Mouse (Mus musculus): ENCODE measurements around the gene Madcam1. TPM values are rescaled to one million over a fixed set of nuclear protein-coding genes. Genes with fewer than 3 reads are reported as not detected.

The Madcam1 gene
- total and polyA plus RNA-seq, 3 experiments, result 61.9 to 171 (median 110) TPM

DNA sequence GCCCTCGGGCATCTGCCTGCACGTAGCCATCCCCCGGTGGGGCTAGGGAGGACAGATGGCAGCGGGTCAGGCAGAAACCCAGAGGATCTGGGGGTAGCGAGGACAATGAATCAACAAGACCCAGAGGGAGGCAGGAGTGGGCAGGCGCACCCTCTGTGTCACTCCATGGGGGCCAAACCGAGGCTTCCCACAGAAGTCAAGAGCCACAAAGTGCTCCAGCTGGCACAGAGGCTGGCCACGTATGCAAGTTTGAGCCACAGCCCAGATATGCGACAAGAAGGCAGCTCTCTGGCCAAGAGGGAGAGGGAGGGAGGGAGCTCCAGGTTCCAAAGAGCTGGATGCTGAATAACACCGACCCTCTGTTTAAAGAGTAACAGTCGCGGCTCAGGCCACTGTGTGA lies 40.4 kb upstream of the Madcam1 start:
- H3K36me3 ChIP-seq (replicated peaks in 1 of 2; ENCODE audit: control insufficient read depth in 1 of 2, insufficient read depth in 1 of 2, low read length in 1 of 2), result no peaks in the 10 kb centered on the region
- H3K9ac ChIP-seq (ENCODE audit: insufficient read depth, low read depth), result no peak overlapping the region
- H3K27me3 ChIP-seq (replicated peaks), result peaks cover 96% of the 10 kb centered on the region
- no peak overlapping the region for H3K4me2 ChIP-seq (ENCODE audit: insufficient read depth, low read depth, poor library complexity, severe bottlenecking)
- no peak for TF ChIP-seq MEF2A (IDR thresholded peaks at IDR 0.05; ENCODE audit: borderline replicate concordance, low read depth, low read length)
- in situ Hi-C loops (cut with MboI; ENCODE audit: low pct_ligation_motif_present, low pct_unique_long_range_greater_than_20kb, low sequenced_read_pairs) (no loop called here), dilution Hi-C loops (cut with MboI; ENCODE audit: extremely low pct_ligation_motif_present, extremely low pct_unique_long_range_greater_than_20kb, low sequenced_read_pairs) (no loop called here)
- no peak overlapping the region for H3K27ac ChIP-seq (ENCODE audit: insufficient read depth, low read depth)
- no peaks in the 10 kb centered on the region for H3K79me2 ChIP-seq (replicated peaks; ENCODE audit: control insufficient read depth, extremely low read depth, insufficient read depth, poor library complexity, severe bottlenecking)
- no peak for DNase-seq (ENCODE audit: extremely low read depth)
- no peaks in the 10 kb centered on the region for H3K4me1 ChIP-seq (ENCODE audit: control insufficient read depth in 1 of 2, insufficient read depth in 2 of 2)
- H3K9me3 ChIP-seq (replicated peaks; ENCODE audit: low read length), result no peaks in the 10 kb centered on the region
- no peak overlapping the region for H3K4me3 ChIP-seq (replicated peaks in 1 of 3; ENCODE audit: low read depth in 2 of 3, low read length in 2 of 3, poor library complexity in 1 of 3)

DNA sequence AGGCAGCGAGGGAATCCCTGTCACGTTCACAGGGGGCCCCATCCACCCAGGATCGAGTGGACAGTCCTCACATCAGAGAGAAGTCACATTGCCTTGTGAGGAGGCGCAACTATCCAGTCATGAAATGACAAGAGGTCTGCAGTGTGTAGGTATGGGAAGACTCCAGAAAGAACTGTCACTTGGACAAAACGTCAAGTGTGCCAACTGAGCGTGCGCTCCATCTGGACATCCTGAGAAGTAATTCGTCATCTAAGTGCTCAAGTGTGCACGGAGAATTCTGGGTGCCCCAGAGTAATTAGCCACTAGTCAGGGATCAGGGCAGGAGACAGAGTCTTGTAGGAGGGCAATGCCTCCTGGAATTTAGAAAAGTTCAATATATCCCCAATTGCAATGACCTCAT lies 39.0 kb upstream of the Madcam1 start:
- Histone ChIP-seq H3K36me3 (replicated peaks in 1 of 2; ENCODE audit: control insufficient read depth in 1 of 2, insufficient read depth in 1 of 2, low read length in 1 of 2) (no peaks in the 10 kb centered on the region), H3K9me3 (replicated peaks; ENCODE audit: low read length) (peaks cover 4% of the 10 kb centered on the region), H3K4me2 (ENCODE audit: insufficient read depth, low read depth, poor library complexity, severe bottlenecking) (no peak overlapping the region), H3K79me2 (replicated peaks; ENCODE audit: control insufficient read depth, extremely low read depth, insufficient read depth, poor library complexity, severe bottlenecking) (no peaks in the 10 kb centered on the region), H3K4me1 (ENCODE audit: control insufficient read depth in 1 of 2, insufficient read depth in 2 of 2) (no peaks in the 10 kb centered on the region), H3K27ac (ENCODE audit: insufficient read depth, low read depth) (no peak overlapping the region), H3K9ac (ENCODE audit: insufficient read depth, low read depth) (no peak overlapping the region), H3K4me3 (replicated peaks in 1 of 3; ENCODE audit: low read depth in 2 of 3, low read length in 2 of 3, poor library complexity in 1 of 3) (no peak overlapping the region), H3K27me3 (replicated peaks) (peaks cover 96% of the 10 kb centered on the region)
- in situ Hi-C loops (cut with MboI; ENCODE audit: low pct_ligation_motif_present, low pct_unique_long_range_greater_than_20kb, low sequenced_read_pairs), result no loop called here
- dilution Hi-C loops (cut with MboI; ENCODE audit: extremely low pct_ligation_motif_present, extremely low pct_unique_long_range_greater_than_20kb, low sequenced_read_pairs), result no loop called here
- TF ChIP-seq ZNF384 (IDR thresholded peaks at IDR 0.05; ENCODE audit: low read depth, low read length) (no peak), MEF2A (IDR thresholded peaks at IDR 0.05; ENCODE audit: borderline replicate concordance, low read depth, low read length) (no peak), ZC3H11A (IDR thresholded peaks at IDR 0.05; ENCODE audit: low read depth, low read length) (no peak), ZKSCAN1 (IDR thresholded peaks at IDR 0.05; ENCODE audit: borderline replicate concordance, low read depth, low read length) (no peak), TCF12 (IDR thresholded peaks at IDR 0.05; ENCODE audit: low read depth, low read length) (no peak), SIN3A (IDR thresholded peaks at IDR 0.05; ENCODE audit: low read length) (no peak), USF2 (conservative IDR thresholded peaks at IDR 0.05; ENCODE audit: low read depth, low read length) (no peak), CHD1 (IDR thresholded peaks at IDR 0.05; ENCODE audit: low read depth, low read length) (no peak), TBP (conservative IDR thresholded peaks at IDR 0.05; ENCODE audit: low read depth, low read length) (no peak), NRF1 (IDR thresholded peaks at IDR 0.05; ENCODE audit: low read depth, low read length) (no peak), PAX5 (IDR thresholded peaks at IDR 0.05; ENCODE audit: low read length) (no peak), MXI1 (IDR thresholded peaks at IDR 0.05; ENCODE audit: low read depth, low read length) (no peak), CTCF (conservative IDR thresholded peaks at IDR 0.05 in 1 of 2, IDR thresholded peaks at IDR 0.05 in 1 of 2; ENCODE audit: low read depth in 2 of 2, low read length in 2 of 2) (no peak), NELFE (IDR thresholded peaks at IDR 0.05; ENCODE audit: low read depth, low read length) (no peak), E2F4 (IDR thresholded peaks at IDR 0.05; ENCODE audit: insufficient replicate concordance, low read depth, low read length) (no peak), ZMIZ1 (IDR thresholded peaks at IDR 0.05; ENCODE audit: low read depth, low read length) (no peak), UBTF (IDR thresholded peaks at IDR 0.05; ENCODE audit: low read depth, low read length) (no peak), CHD2 (IDR thresholded peaks at IDR 0.05; ENCODE audit: low read length) (no peak), JUN (IDR thresholded peaks at IDR 0.05; ENCODE audit: insufficient read depth, low read depth, low read length) (no peak)
- no peak for DNase-seq (ENCODE audit: extremely low read depth)
